Mouse (Mus musculus) liver, embryonic 14.5 days (tissue): ENCODE results near the gene Tbc1d22b. TPM values are rescaled to one million over a fixed set of nuclear protein-coding genes. Genes with fewer than 3 reads are reported as not detected.

Source experiments
- ATAC-seq: fragments of 200-750 bp; cut with Nextera tagmentation; 2 replicates; pipeline ENCODE4 v1.8.0; 2017; ENCODE audit warnings: moderate number of reproducible peaks, mild to moderate bottlenecking, moderate library complexity; ENCODE audit not compliant: insufficient read depth
- DNase-seq, 3 experiments: peaks; one replicate each; pipeline ENCODE4 v3.0.0-alpha.2; 2012 to 2013; ENCODE audit warnings: low read depth in 3 of 3, low spot score in 3 of 3
- H3K27ac ChIP-seq: fragments of 300-500 bp; sonication (generic); 2 replicates; pipeline ENCODE4 v1.5.1; 2014; ENCODE audit warnings: moderate library complexity, mild to moderate bottlenecking, control low read depth, inconsistent platforms
- H3K27me3 ChIP-seq: fragments of 300-500 bp; sonication (generic); 2 replicates; pipeline ENCODE4 v1.6.1; 2014; ENCODE audit warnings: mild to moderate bottlenecking, low read length, moderate library complexity; ENCODE audit not compliant: control insufficient read depth, insufficient read depth
- H3K36me3 ChIP-seq: fragments of 300-500 bp; sonication (generic); replicated peaks from 2 replicates; pipeline ENCODE4 v1.6.1; 2014; ENCODE audit warnings: low read depth; ENCODE audit not compliant: control insufficient read depth, insufficient read depth
- H3K4me1 ChIP-seq, 2 experiments: fragments of 200-500 bp in 1 of 2; fragments of 300-500 bp in 1 of 2; sonication (generic) in 1 of 2; replicated peaks; 2 replicates each; pipeline ENCODE4 v1.6.1; 2012 to 2014; ENCODE audit warnings: antibody characterized with exemption in 1 of 2, inconsistent platforms in 1 of 2, low read length in 1 of 2; ENCODE audit not compliant: control insufficient read depth in 2 of 2, insufficient read depth in 2 of 2
- H3K4me2 ChIP-seq: fragments of 300-500 bp; sonication (generic); 2 replicates; pipeline ENCODE4 v1.6.1; 2014; ENCODE audit warnings: low read depth, mild to moderate bottlenecking, control low read depth, moderate library complexity
- H3K4me3 ChIP-seq, 2 experiments: fragments of 200-500 bp in 1 of 2; fragments of 300-500 bp in 1 of 2; sonication (generic) in 1 of 2; 2 replicates each; pipeline ENCODE4 v1.5.1; 2012 to 2014; ENCODE audit warnings: low read depth in 2 of 2, low read length in 2 of 2, mild to moderate bottlenecking in 2 of 2, control low read depth in 1 of 2, inconsistent platforms in 1 of 2, moderate library complexity in 1 of 2; ENCODE audit not compliant: insufficient read depth in 1 of 2
- H3K9ac ChIP-seq: fragments of 300-500 bp; sonication (generic); replicated peaks from 2 replicates; pipeline ENCODE4 v1.6.1; 2014; ENCODE audit warnings: mild to moderate bottlenecking, control low read depth, moderate library complexity
- H3K9me3 ChIP-seq: fragments of 300-500 bp; sonication (generic); 2 replicates; pipeline ENCODE4 v1.6.1; 2016; ENCODE audit warnings: low read length, mixed read lengths; ENCODE audit not compliant: control insufficient read depth
- CTCF ChIP-seq: IDR thresholded peaks from 2 replicates; pipeline ENCODE4 v1.5.1; 2016; ENCODE audit warnings: antibody characterized with exemption, low read depth, control low read depth
- EP300 ChIP-seq: IDR thresholded peaks from 2 replicates; pipeline ENCODE4 v1.6.1; 2016; ENCODE audit warnings: antibody characterized with exemption, low read depth
- WGBS: fragments of 180-500 bp; shearing (Covaris S2); extraction: QIAGEN DNeasy Blood & Tissue Kit; methylation state at CpG from one replicate; pipeline ENCODE4 v1.1.7; 2014; ENCODE audit not compliant: insufficient replicate concordance; 5-methylcytosine and 5-hydroxymethylcytosine counted together
- microRNA-seq: library from miRNA; unstranded; fragments of <30 nt; microRNA quantifications from one replicate; pipeline ENCODE4, GENCODE M21; 2016
- polyA plus RNA-seq, 2 experiments: library from polyadenylated mRNA; depleted of rRNA in 1 of 2; stranded (reverse) in 1 of 2; unstranded in 1 of 2; fragments of >200 nt; fragmentation: Nextera tagmentation in 1 of 2; extraction: Ambion mirVana in 1 of 2; gene quantifications; 2 replicates each; pipeline versions ENCODE4 v1.2.1 to v1.2.3; 2012 to 2014

Tbc1d22b gene
- polyA plus RNA-seq, 2 experiments = 2.3 to 3.6 TPM

- H3K4me2 ChIP-seq = no peak overlapping the region
- no peaks in the 10 kb centered on the region for H3K9me3 ChIP-seq
- H3K27me3 ChIP-seq = no peaks in the 10 kb centered on the region
- TF ChIP-seq CTCF (peak; percentile 86), EP300 (no peak)
- H3K36me3 ChIP-seq = peaks cover 68% of the 10 kb centered on the region
- peaks cover 15 to 20% of the 10 kb centered on the region in 2 experiments for H3K4me1 ChIP-seq
- DNase-seq = no peak
- no peak overlapping the region for H3K4me3 ChIP-seq
- H3K9ac ChIP-seq = no peak overlapping the region
- no peak overlapping the region for H3K27ac ChIP-seq
- 61% methylated on average over 5 of the region's 5 CpGs for WGBS
- no peak for ATAC-seq
Measured at GRCm38 (mm10) chr17:29636118-29636517, 86.5 kb downstream of the Tbc1d22b start.

- ATAC-seq (peak; percentile 61; the same call in 1 of the 2 replicates), DNase-seq (peak in 1 of 3 experiments; percentile 56)
- WGBS = 63% methylated on average over 4 of the region's 4 CpGs
- no peak overlapping the region; the same call in 1 of the 2 replicates for H3K27ac ChIP-seq
- no peaks in the 10 kb centered on the region for H3K27me3 ChIP-seq
- TF ChIP-seq CTCF (no peak), EP300 (no peak)
- H3K4me2 ChIP-seq = peak overlapping the region; percentile 43
- H3K4me1 ChIP-seq = peaks cover 15 to 20% of the 10 kb centered on the region in 2 experiments
- no peak overlapping the region for H3K4me3 ChIP-seq
- no peak overlapping the region for H3K9ac ChIP-seq
- no peaks in the 10 kb centered on the region for H3K9me3 ChIP-seq
- H3K36me3 ChIP-seq = peaks cover 64% of the 10 kb centered on the region
Measured at GRCm38 (mm10) chr17:29637377-29637776, 87.8 kb downstream of the Tbc1d22b start.

GRCm38 (mm10) chr17:29637895-29638294, 88.3 kb downstream of the Tbc1d22b start:
- H3K27ac ChIP-seq = no peak overlapping the region
- no peaks in the 10 kb centered on the region for H3K27me3 ChIP-seq
- H3K9me3 ChIP-seq = no peaks in the 10 kb centered on the region
- H3K4me2 ChIP-seq = peak overlapping the region; percentile 43
- H3K9ac ChIP-seq = no peak overlapping the region
- ATAC-seq (peak; percentile 81), DNase-seq (peak in 2 of 3 experiments; percentile 59 to 62)
- peaks cover 63% of the 10 kb centered on the region for H3K36me3 ChIP-seq
- TF ChIP-seq EP300 = no peak
- TF ChIP-seq CTCF = no peak
- H3K4me3 ChIP-seq = no peak overlapping the region
- peaks cover 15 to 20% of the 10 kb centered on the region in 2 experiments for H3K4me1 ChIP-seq
- 11% methylated on average over 8 of the region's 8 CpGs for WGBS

DNA sequence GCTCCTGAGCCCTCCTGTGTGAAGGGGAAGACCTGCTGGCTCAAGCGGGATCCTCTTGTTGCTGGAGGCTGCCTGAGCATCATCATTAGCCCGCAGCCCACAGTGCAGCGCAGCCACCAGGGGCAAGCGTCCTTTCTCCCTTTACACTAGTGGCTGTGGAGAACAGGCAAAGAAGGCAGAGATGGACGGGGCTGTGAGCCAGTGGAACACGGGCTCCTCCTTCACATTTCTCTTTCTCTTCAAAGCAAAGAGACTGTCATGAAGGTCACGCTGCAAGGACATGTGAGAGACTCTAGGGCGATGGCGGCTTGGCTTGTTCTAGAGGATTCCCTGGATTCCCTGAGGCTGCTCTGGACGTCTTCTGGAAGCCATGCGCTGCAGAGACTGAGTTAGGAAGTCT, 91.4 kb downstream of the Tbc1d22b start:
- H3K9me3 ChIP-seq = no peaks in the 10 kb centered on the region
- H3K4me3 ChIP-seq = no peak overlapping the region
- 90% methylated on average over 11 of the region's 11 CpGs for WGBS
- no peaks in the 10 kb centered on the region for H3K27me3 ChIP-seq
- no peak for ATAC-seq
- DNase-seq = no peak
- H3K9ac ChIP-seq = no peak overlapping the region
- H3K4me1 ChIP-seq = peaks cover 15 to 22% of the 10 kb centered on the region in 2 experiments
- H3K4me2 ChIP-seq = no peak overlapping the region
- TF ChIP-seq CTCF = no peak
- no peak for TF ChIP-seq EP300
- H3K27ac ChIP-seq = no peak overlapping the region
- peaks cover 42% of the 10 kb centered on the region for H3K36me3 ChIP-seq

DNA sequence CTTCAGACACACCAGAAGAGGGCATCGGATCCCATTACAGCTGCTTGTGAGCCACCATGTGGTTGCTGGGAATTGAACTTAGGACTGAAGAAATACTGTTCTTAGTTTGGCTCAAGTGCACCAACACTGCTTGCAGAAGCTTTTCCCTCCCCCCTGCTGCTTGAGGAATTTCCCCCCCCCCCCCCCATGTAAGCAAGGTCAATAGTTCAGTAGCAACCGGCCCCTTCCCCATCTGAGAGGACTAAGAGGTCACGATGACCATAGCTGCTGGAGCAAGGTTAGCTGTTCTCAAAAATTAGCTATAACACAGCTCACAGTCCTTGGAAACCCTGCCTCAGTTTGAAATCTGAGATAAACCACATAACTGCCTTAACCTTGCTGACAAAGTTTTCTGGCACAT, 92.6 kb downstream of the Tbc1d22b start:
- 74% methylated on average over 3 of the region's 3 CpGs for WGBS
- no peak for ATAC-seq
- Histone ChIP-seq H3K4me2 (no peak overlapping the region), H3K27me3 (no peaks in the 10 kb centered on the region), H3K9ac (no peak overlapping the region), H3K36me3 (peaks cover 31% of the 10 kb centered on the region), H3K4me1 (peaks cover 12 to 14% of the 10 kb centered on the region in 2 experiments), H3K9me3 (no peaks in the 10 kb centered on the region), H3K27ac (no peak overlapping the region), H3K4me3 (no peak overlapping the region)
- TF ChIP-seq CTCF (no peak), EP300 (no peak)
- no peak for DNase-seq

Small RNA genes lying within 50 kb of the gene (microRNA-seq; reads per million reads assigned to microRNA genes)
- not detected for gene Mir7667

Other genes with a start within 250 kb of the Tbc1d22b start
- 0.90 and 0.97 TPM in 2 replicates for gene Pi16, start 232.1 kb upstream of the Tbc1d22b start, polyA plus RNA-seq (2012; rRNA removed)
- 0.39 and 0.52 TPM in 2 replicates for gene Pi16, start 232.1 kb upstream of the Tbc1d22b start, polyA plus RNA-seq (2014; fragmentation: Nextera tagmentation; extraction: Ambion mirVana)
- 61.1 and 69.0 TPM in 2 replicates for gene Mtch1, start 201.9 kb upstream of the Tbc1d22b start, polyA plus RNA-seq (2012; rRNA removed)
- 54.3 and 64.3 TPM in 2 replicates for gene Mtch1, start 201.9 kb upstream of the Tbc1d22b start, polyA plus RNA-seq (2014; fragmentation: Nextera tagmentation; extraction: Ambion mirVana)
- 8.5 and 8.6 TPM in 2 replicates for gene Fgd2, start 188.9 kb upstream of the Tbc1d22b start, polyA plus RNA-seq (2012; rRNA removed)
- gene Fgd2, start 188.9 kb upstream of the Tbc1d22b start, polyA plus RNA-seq (2014; fragmentation: Nextera tagmentation; extraction: Ambion mirVana) = 3.8 and 4.0 TPM in 2 replicates
- 61.4 and 64.5 TPM in 2 replicates for gene Pim1, start 59.0 kb upstream of the Tbc1d22b start, polyA plus RNA-seq (2012; rRNA removed)
- gene Pim1, start 59.0 kb upstream of the Tbc1d22b start, polyA plus RNA-seq (2014; fragmentation: Nextera tagmentation; extraction: Ambion mirVana) = 60.4 and 69.9 TPM in 2 replicates
- not detected in 2 replicates for gene Gm17657, start 147 bp upstream of the Tbc1d22b start, polyA plus RNA-seq (2012; rRNA removed)
- not detected in 2 replicates for gene Gm17657, start 147 bp upstream of the Tbc1d22b start, polyA plus RNA-seq (2014; fragmentation: Nextera tagmentation; extraction: Ambion mirVana)
- gene Tmem217, start 2.6 kb downstream of the Tbc1d22b start, polyA plus RNA-seq (2012; rRNA removed) = 0.09 TPM in 1 of 2 replicates, not detected in the other
- gene Tmem217, start 2.6 kb downstream of the Tbc1d22b start, polyA plus RNA-seq (2014; fragmentation: Nextera tagmentation; extraction: Ambion mirVana) = not detected in 2 replicates
- 11.5 and 23.7 TPM in 2 replicates for gene Rnf8, start 65.0 kb downstream of the Tbc1d22b start, polyA plus RNA-seq (2012; rRNA removed)
- gene Rnf8, start 65.0 kb downstream of the Tbc1d22b start, polyA plus RNA-seq (2014; fragmentation: Nextera tagmentation; extraction: Ambion mirVana) = 35.9 and 40.4 TPM in 2 replicates
- 1.0 and 1.4 TPM in 2 replicates for gene Gm28043, start 65.1 kb downstream of the Tbc1d22b start, polyA plus RNA-seq (2012; rRNA removed)
- 0.38 and 1.1 TPM in 2 replicates for gene Gm28043, start 65.1 kb downstream of the Tbc1d22b start, polyA plus RNA-seq (2014; fragmentation: Nextera tagmentation; extraction: Ambion mirVana)
- gene Cmtr1, start 110.8 kb downstream of the Tbc1d22b start, polyA plus RNA-seq (2012; rRNA removed) = 14.9 and 16.1 TPM in 2 replicates
- gene Cmtr1, start 110.8 kb downstream of the Tbc1d22b start, polyA plus RNA-seq (2014; fragmentation: Nextera tagmentation; extraction: Ambion mirVana) = 55.9 and 66.0 TPM in 2 replicates
- gene Ccdc167, start 167.3 kb downstream of the Tbc1d22b start, polyA plus RNA-seq (2012; rRNA removed) = 3.8 and 7.6 TPM in 2 replicates
- gene Ccdc167, start 167.3 kb downstream of the Tbc1d22b start, polyA plus RNA-seq (2014; fragmentation: Nextera tagmentation; extraction: Ambion mirVana) = 10.1 TPM in 2 replicates